Mouse (Mus musculus): ENCODE data around the gene Mrpl47. TPM values are rescaled to one million over a fixed set of nuclear protein-coding genes. Genes with fewer than 3 reads are reported as not detected.

Gene Mrpl47
- polyA plus RNA-seq, 1 experiment: 0.60 TPM

- Histone ChIP-seq H3K36me3 (ENCODE audit: control insufficient read depth, insufficient read depth, low read length) (no peaks in the 10 kb centered on the region), H3K27me3 (ENCODE audit: control insufficient read depth, insufficient read depth, low read length) (no peaks in the 10 kb centered on the region), H3K27ac (ENCODE audit: insufficient read depth, low read depth, low read length) (no peak overlapping the region), H3K4me3 (ENCODE audit: low read depth, low read length) (no peak overlapping the region), H3K4me1 (ENCODE audit: control insufficient read depth, insufficient read depth, insufficient read length, low read length) (no peaks in the 10 kb centered on the region)
- no peak for TF ChIP-seq CTCF (IDR thresholded peaks at IDR 0.05; ENCODE audit: extremely low read depth, insufficient read length, insufficient replicate concordance, low read depth, low read length)
- TF ChIP-seq POLR2A (IDR thresholded peaks at IDR 0.05; ENCODE audit: low read depth, low read length): no peak
- WGBS: 76% methylated on average over 3 of the region's 3 CpGs
Observed at GRCm38 (mm10) chr3:32684631-32685030, 52.8 kb downstream of the Mrpl47 start.

GRCm38 (mm10) chr3:32682910-32683531, 54.4 kb downstream of the Mrpl47 start:
- H3K27me3 ChIP-seq (ENCODE audit: control insufficient read depth, insufficient read depth, low read length): no peaks in the 10 kb centered on the region
- no peaks in the 10 kb centered on the region for H3K4me1 ChIP-seq (ENCODE audit: control insufficient read depth, insufficient read depth, insufficient read length, low read length)
- 63% methylated on average over 12 of the region's 12 CpGs for WGBS
- TF ChIP-seq POLR2A (IDR thresholded peaks at IDR 0.05; ENCODE audit: low read depth, low read length) (no peak), CTCF (IDR thresholded peaks at IDR 0.05; ENCODE audit: extremely low read depth, insufficient read length, insufficient replicate concordance, low read depth, low read length) (no peak)
- no peak overlapping the region for H3K27ac ChIP-seq (ENCODE audit: insufficient read depth, low read depth, low read length)
- no peak overlapping the region for H3K4me3 ChIP-seq (ENCODE audit: low read depth, low read length)
- no peaks in the 10 kb centered on the region for H3K36me3 ChIP-seq (ENCODE audit: control insufficient read depth, insufficient read depth, low read length)

- TF ChIP-seq POLR2A (IDR thresholded peaks at IDR 0.05; ENCODE audit: low read depth, low read length) (no peak), CTCF (IDR thresholded peaks at IDR 0.05; ENCODE audit: extremely low read depth, insufficient read length, insufficient replicate concordance, low read depth, low read length) (no peak)
- no peaks in the 10 kb centered on the region for H3K36me3 ChIP-seq (ENCODE audit: control insufficient read depth, insufficient read depth, low read length)
- no peaks in the 10 kb centered on the region for H3K27me3 ChIP-seq (ENCODE audit: control insufficient read depth, insufficient read depth, low read length)
- H3K27ac ChIP-seq (ENCODE audit: insufficient read depth, low read depth, low read length): no peak overlapping the region
- 67% methylated on average over 6 of the region's 6 CpGs for WGBS
- no peak overlapping the region for H3K4me3 ChIP-seq (ENCODE audit: low read depth, low read length)
- no peaks in the 10 kb centered on the region for H3K4me1 ChIP-seq (ENCODE audit: control insufficient read depth, insufficient read depth, insufficient read length, low read length)
Observed at GRCm38 (mm10) chr3:32676393-32676792, 61.0 kb downstream of the Mrpl47 start.

Other genes with a start within 250 kb of the Mrpl47 start
- not detected in 2 replicates for gene Kcnmb3, start 245.4 kb downstream of the Mrpl47 start, polyA plus RNA-seq (2012; rRNA removed)
- 12.1 and 17.7 TPM in 2 replicates for gene Zfp639, start 227.3 kb downstream of the Mrpl47 start, polyA plus RNA-seq (2012; rRNA removed)
- gene Mfn1, start 208.1 kb downstream of the Mrpl47 start, polyA plus RNA-seq (2012; rRNA removed): 2.2 and 4.6 TPM in 2 replicates
- 5.7 and 6.5 TPM in 2 replicates for gene Gnb4, start 121.0 kb downstream of the Mrpl47 start, polyA plus RNA-seq (2012; rRNA removed)
- 5.7 and 8.7 TPM in 2 replicates for gene Actl6a, start 31.3 kb downstream of the Mrpl47 start, polyA plus RNA-seq (2012; rRNA removed)
- gene Ndufb5, start 615 bp downstream of the Mrpl47 start, polyA plus RNA-seq (2012; rRNA removed): 76.1 and 141 TPM in 2 replicates
- 0.10 and 0.30 TPM in 2 replicates for gene Usp13, start 79.9 kb upstream of the Mrpl47 start, polyA plus RNA-seq (2012; rRNA removed)